Mouse (Mus musculus) embryonic facial prominence, embryonic 12.5 days (tissue): Measurements from ENCODE around the gene Liph. TPM values are rescaled to one million over a fixed set of nuclear protein-coding genes. Genes with fewer than 3 reads are reported as not detected.

Source experiments
- ATAC-seq: fragments of 200-750 bp; cut with Nextera tagmentation; 2 replicates; pipeline ENCODE4 v1.8.0; 2017; ENCODE audit not compliant: insufficient number of reproducible peaks, insufficient read depth, low FRiP score, low TSS enrichment
- H3K27ac ChIP-seq: fragments of 300-500 bp; sonication (generic); 2 replicates; pipeline ENCODE4 v1.5.1; 2016; ENCODE audit warnings: mild to moderate bottlenecking
- H3K27me3 ChIP-seq: fragments of 300-500 bp; sonication (generic); 2 replicates; pipeline ENCODE4 v1.6.1; 2016; ENCODE audit warnings: mild to moderate bottlenecking, moderate library complexity
- H3K36me3 ChIP-seq: fragments of 300-500 bp; sonication (generic); 2 replicates; pipeline ENCODE4 v1.6.1; 2016; ENCODE audit warnings: mild to moderate bottlenecking
- H3K4me1 ChIP-seq: fragments of 300-500 bp; sonication (generic); 2 replicates; pipeline ENCODE4 v1.6.1; 2016
- H3K4me2 ChIP-seq: fragments of 300-500 bp; sonication (generic); replicated peaks from 2 replicates; pipeline ENCODE4 v1.6.1; 2016; ENCODE audit warnings: mild to moderate bottlenecking, moderate library complexity
- H3K4me3 ChIP-seq: fragments of 300-500 bp; sonication (generic); 2 replicates; pipeline ENCODE4 v1.5.1; 2016; ENCODE audit warnings: mild to moderate bottlenecking
- H3K9ac ChIP-seq: fragments of 300-500 bp; sonication (generic); 2 replicates; pipeline ENCODE4 v1.6.1; 2016; ENCODE audit warnings: mild to moderate bottlenecking, moderate library complexity
- H3K9me3 ChIP-seq: fragments of 300-500 bp; sonication (generic); 2 replicates; pipeline ENCODE4 v1.6.1; 2016; ENCODE audit warnings: mild to moderate bottlenecking, moderate library complexity
- WGBS: fragments of 180-500 bp; shearing (Covaris S2); methylation state at CpG from one replicate; pipeline ENCODE4 v1.1.7; 2016; 5-methylcytosine and 5-hydroxymethylcytosine counted together
- polyA plus RNA-seq: library from polyadenylated mRNA; unstranded; fragments of >200 nt; fragmentation: Nextera tagmentation; extraction: Ambion mirVana; gene quantifications from 2 replicates; pipeline ENCODE4 v1.2.1, GENCODE M21; 2016

Gene Liph
- polyA plus RNA-seq, 1 experiment from 2014 or later: 0.28 TPM

GRCm38 (mm10) chr16:21904636-21905035, 90.8 kb downstream of the Liph start:
- WGBS: 85% methylated on average over 10 of the region's 10 CpGs
- no peak overlapping the region for H3K4me3 ChIP-seq
- H3K4me2 ChIP-seq: no peak overlapping the region
- no peak for ATAC-seq
- no peaks in the 10 kb centered on the region for H3K9me3 ChIP-seq
- H3K9ac ChIP-seq: no peak overlapping the region
- H3K27ac ChIP-seq: no peak overlapping the region
- 0 out of 2 replicates have a peak, but pooled peaks cover 12% of the 10 kb centered on the region for H3K36me3 ChIP-seq
- no peaks in the 10 kb centered on the region for H3K27me3 ChIP-seq
- H3K4me1 ChIP-seq: no peaks in the 10 kb centered on the region

Other genes starting within 250 kb of the Liph start
- gene Ehhadh, start 207.9 kb downstream of the Liph start, polyA plus RNA-seq: 2.0 and 2.4 TPM in 2 replicates
- 1.5 and 2.0 TPM in 2 replicates for gene Map3k13, start 201.3 kb downstream of the Liph start, polyA plus RNA-seq
- 34.8 and 34.9 TPM in 2 replicates for gene Tmem41a, start 48.1 kb downstream of the Liph start, polyA plus RNA-seq
- 62.7 and 68.3 TPM in 2 replicates for gene Senp2, start 13.8 kb upstream of the Liph start, polyA plus RNA-seq
- 128 and 132 TPM in 2 replicates for gene Igf2bp2, start 167.6 kb upstream of the Liph start, polyA plus RNA-seq